Mouse (Mus musculus) adrenal gland, adult 2 months (tissue): ENCODE measurements around the gene Oas1a. TPM values are rescaled to one million over a fixed set of nuclear protein-coding genes. Genes with fewer than 3 reads are reported as not detected.
"Not testable (repeated sequence)": the region's sequence is repeated elsewhere in the genome, so short reads cannot be mapped to it uniquely, and the experiment has no call there.

Experiments used
- DNase-seq: peaks from one replicate; pipeline ENCODE4 v3.0.0; 2021
- long read RNA-seq: library from polyadenylated mRNA; stranded (forward); transcript quantifications from one replicate; pipeline ENCODE4 v2.0.0, GENCODE M21; 2021
- polyA plus RNA-seq: library from polyadenylated mRNA; depleted of rRNA; stranded (reverse); fragments of >200 nt; gene quantifications from 2 replicates; pipeline ENCODE4 v1.2.3, GENCODE M21; 2012; rRNA removed
- total RNA-seq, 2 experiments: library from RNA; stranded (reverse); gene quantifications; 2 replicates each; pipeline ENCODE4 v1.2.3; 2021

Oas1a gene
- total RNA-seq = 1 to 10 TPM; 3.2 to 3.6 TPM
- polyA plus RNA-seq = 8.5 and 8.9 TPM in 2 replicates
- long read RNA-seq, partial matches to known transcripts = 0 of 1 reads
- long read RNA-seq, other reads (novel, unspliced or antisense) = 0 of 1 reads

GRCm38 (mm10) chr5:120906791-120907733, at the start of gene Oas1a:
TSS of gene Oas1a (minus strand) at chr5:120907521.
- DNase-seq = peak; percentile 26

GRCm38 (mm10) chr5:120953974-120954373, 46.7 kb upstream of the Oas1a start:
- peak; percentile 15 for DNase-seq

GRCm38 (mm10) chr5:120952242-120952770, 45.0 kb upstream of the Oas1a start:
- DNase-seq = peak; percentile 5

GRCm38 (mm10) chr5:120942076-120942475, 34.8 kb upstream of the Oas1a start:
- no peak for DNase-seq

- no peak for DNase-seq
Observed at GRCm38 (mm10) chr5:120938586-120938985, 31.3 kb upstream of the Oas1a start.

GRCm38 (mm10) chr5:120937841-120938240, 30.5 kb upstream of the Oas1a start:
- peak; percentile 86 for DNase-seq

- no peak for DNase-seq
Observed at GRCm38 (mm10) chr5:120933966-120934365, 26.6 kb upstream of the Oas1a start.

GRCm38 (mm10) chr5:120927036-120927435, 19.7 kb upstream of the Oas1a start:
- no peak for DNase-seq

GRCm38 (mm10) chr5:120926311-120926710, 19.0 kb upstream of the Oas1a start:
- not testable (repeated sequence) for DNase-seq

- not testable (repeated sequence) for DNase-seq
Observed at GRCm38 (mm10) chr5:120924520-120924919, 17.2 kb upstream of the Oas1a start.

GRCm38 (mm10) chr5:120923969-120924368, 16.6 kb upstream of the Oas1a start:
- DNase-seq = no peak

- DNase-seq = no peak
Observed at GRCm38 (mm10) chr5:120920296-120920695, 13.0 kb upstream of the Oas1a start.

- DNase-seq = not testable (repeated sequence)
Observed at GRCm38 (mm10) chr5:120919156-120919935, 12.0 kb upstream of the Oas1a start.

GRCm38 (mm10) chr5:120914204-120914603, 6.9 kb upstream of the Oas1a start, which contains the start of gene Oas1d:
TSS of gene Oas1d (plus strand) at chr5:120914536.
- not testable (repeated sequence) for DNase-seq

- DNase-seq = no peak
Observed at GRCm38 (mm10) chr5:120908196-120908920, 1.0 kb upstream of the Oas1a start.

GRCm38 (mm10) chr5:120902056-120902455, 5.3 kb downstream of the Oas1a start:
- DNase-seq = no peak

GRCm38 (mm10) chr5:120900666-120901065, 6.7 kb downstream of the Oas1a start:
- no peak for DNase-seq

GRCm38 (mm10) chr5:120898726-120899125, 8.6 kb downstream of the Oas1a start:
- DNase-seq = no peak

GRCm38 (mm10) chr5:120898307-120898706, 9.0 kb downstream of the Oas1a start:
- no peak for DNase-seq

- no peak for DNase-seq
Observed at GRCm38 (mm10) chr5:120895231-120895900, 12.0 kb downstream of the Oas1a start.

- DNase-seq = not testable (repeated sequence)
Observed at GRCm38 (mm10) chr5:120894692-120895091, 12.6 kb downstream of the Oas1a start.
